Mouse (Mus musculus): ENCODE measurements around the gene Abcc9. TPM values are rescaled to one million over a fixed set of nuclear protein-coding genes. Genes with fewer than 3 reads are reported as not detected.

Abcc9 gene
- polyA plus RNA-seq, 1 experiment from 2014 or later = 4.4 TPM

DNA sequence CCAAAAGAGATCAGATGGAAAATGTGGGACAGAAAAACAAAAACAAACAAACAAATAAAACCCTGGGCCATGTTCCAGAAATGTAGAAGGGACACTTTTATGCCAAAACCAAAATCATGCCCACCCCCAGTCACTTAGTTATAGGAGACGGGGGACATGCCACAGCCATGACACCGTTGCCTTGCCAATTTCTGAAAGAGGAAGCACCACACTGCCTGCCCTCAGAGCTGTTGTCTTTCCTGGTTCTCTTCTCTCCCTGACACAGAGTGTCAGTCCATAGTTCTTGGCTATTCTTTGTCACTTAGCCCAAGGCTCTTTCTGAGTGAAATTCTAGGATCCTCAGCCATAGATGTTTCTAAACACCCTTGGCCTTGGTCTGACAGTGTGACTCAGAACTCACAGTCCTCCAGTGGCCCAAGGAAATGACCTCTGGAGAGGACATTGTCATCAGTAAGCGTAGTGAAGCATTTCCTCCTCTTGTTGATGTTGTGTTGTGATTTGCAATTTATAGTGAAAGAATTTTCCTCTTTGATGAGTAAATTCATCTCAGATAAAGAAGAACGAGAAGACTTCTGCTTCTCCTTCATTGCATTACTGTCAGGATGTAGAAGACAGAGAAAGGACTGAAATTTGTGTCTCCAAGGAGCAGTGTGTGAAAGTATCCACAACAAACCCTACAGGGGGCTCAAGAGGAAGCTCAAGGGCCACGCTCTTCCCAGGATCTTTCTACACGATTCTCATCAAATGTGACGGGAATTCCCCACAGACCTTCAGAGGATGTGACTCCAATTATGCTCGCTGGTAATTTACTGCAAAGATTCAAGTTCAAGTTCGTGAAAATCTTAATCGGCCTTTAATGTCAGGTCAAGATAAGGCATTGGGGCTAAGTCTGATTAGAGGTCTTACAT is 143.1 kb downstream of the Abcc9 start:
- DNase-seq (no peak), ATAC-seq (ENCODE audit: low FRiP score, low TSS enrichment) (no peak)
- no peaks in the 10 kb centered on the region for H3K27me3 ChIP-seq (ENCODE audit: control insufficient read depth, insufficient read depth, low read length)
- no peak overlapping the region for H3K4me2 ChIP-seq (ENCODE audit: low read length)
- 84% methylated on average over 10 of the region's 10 CpGs for WGBS
- no peak overlapping the region for H3K4me3 ChIP-seq (replicated peaks; ENCODE audit: low read depth, low read length)
- no peaks in the 10 kb centered on the region for H3K9me3 ChIP-seq (ENCODE audit: control insufficient read depth, low read length)
- H3K9ac ChIP-seq (replicated peaks; ENCODE audit: low read length) = no peak overlapping the region
- no peak overlapping the region for H3K27ac ChIP-seq (replicated peaks; ENCODE audit: low read depth, low read length)
- H3K36me3 ChIP-seq (ENCODE audit: control insufficient read depth, insufficient read depth, low read length) = no peaks in the 10 kb centered on the region
- H3K4me1 ChIP-seq (ENCODE audit: control insufficient read depth, insufficient read depth, low read length) = no peaks in the 10 kb centered on the region

DNA sequence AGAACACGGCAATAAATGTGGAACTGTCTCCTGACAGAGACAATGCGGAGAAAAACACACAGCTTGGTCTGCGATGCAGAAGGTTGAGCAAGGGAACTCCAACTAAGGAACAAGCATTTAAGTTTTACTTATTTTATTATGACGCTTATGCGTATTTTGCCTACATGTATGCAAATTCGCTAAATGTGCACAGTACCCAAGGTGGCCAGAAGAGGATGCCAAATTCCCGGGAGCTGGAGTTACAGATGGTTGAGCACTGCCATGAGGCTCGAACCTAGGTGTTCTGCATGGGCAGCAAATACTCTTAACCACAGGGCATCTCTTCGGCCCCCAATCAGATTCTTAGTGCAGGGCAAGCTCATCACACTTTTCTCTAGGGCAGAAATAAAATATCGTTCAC is 144.0 kb downstream of the Abcc9 start:
- H3K27me3 ChIP-seq (ENCODE audit: control insufficient read depth, insufficient read depth, low read length) = no peaks in the 10 kb centered on the region
- no peaks in the 10 kb centered on the region for H3K9me3 ChIP-seq (ENCODE audit: control insufficient read depth, low read length)
- 83% methylated on average over 10 of the region's 10 CpGs for WGBS
- H3K4me3 ChIP-seq (replicated peaks; ENCODE audit: low read depth, low read length) = no peak overlapping the region
- H3K27ac ChIP-seq (replicated peaks; ENCODE audit: low read depth, low read length) = no peak overlapping the region
- H3K4me1 ChIP-seq (ENCODE audit: control insufficient read depth, insufficient read depth, low read length) = no peaks in the 10 kb centered on the region
- 0 out of 2 replicates have a peak, but pooled peaks have one; percentile 20 for ATAC-seq (ENCODE audit: low FRiP score, low TSS enrichment)
- no peaks in the 10 kb centered on the region for H3K36me3 ChIP-seq (ENCODE audit: control insufficient read depth, insufficient read depth, low read length)
- H3K4me2 ChIP-seq (ENCODE audit: low read length) = no peak overlapping the region
- H3K9ac ChIP-seq (replicated peaks; ENCODE audit: low read length) = no peak overlapping the region
- DNase-seq = no peak

DNA sequence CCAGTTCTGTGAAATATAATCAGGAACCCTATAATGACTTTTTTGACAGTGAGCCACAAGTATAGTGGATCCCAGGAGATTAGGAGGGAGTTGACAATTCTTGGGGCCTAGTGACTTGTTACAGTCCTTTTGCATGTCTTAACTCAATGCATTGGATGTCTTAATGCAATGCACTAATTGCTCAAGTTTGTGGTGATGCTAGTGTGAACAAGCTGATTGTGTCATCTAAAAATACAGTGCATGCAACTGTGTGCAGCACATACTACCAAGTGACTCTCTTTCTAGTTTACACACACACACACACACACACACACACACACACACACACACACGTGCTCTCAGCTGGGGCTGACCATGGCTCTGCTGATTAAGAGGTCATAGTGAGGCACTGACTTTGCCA is 146.1 kb downstream of the Abcc9 start:
- Histone ChIP-seq H3K9me3 (ENCODE audit: control insufficient read depth, low read length) (no peaks in the 10 kb centered on the region), H3K27me3 (ENCODE audit: control insufficient read depth, insufficient read depth, low read length) (no peaks in the 10 kb centered on the region), H3K4me1 (ENCODE audit: control insufficient read depth, insufficient read depth, low read length) (no peaks in the 10 kb centered on the region), H3K4me2 (ENCODE audit: low read length) (no peak overlapping the region), H3K9ac (replicated peaks; ENCODE audit: low read length) (no peak overlapping the region), H3K4me3 (replicated peaks; ENCODE audit: low read depth, low read length) (no peak overlapping the region), H3K27ac (replicated peaks; ENCODE audit: low read depth, low read length) (no peak overlapping the region), H3K36me3 (ENCODE audit: control insufficient read depth, insufficient read depth, low read length) (no peaks in the 10 kb centered on the region)
- DNase-seq (no peak), ATAC-seq (ENCODE audit: low FRiP score, low TSS enrichment) (no peak)
- 70% methylated on average over 1 of the region's 1 CpGs for WGBS

DNA sequence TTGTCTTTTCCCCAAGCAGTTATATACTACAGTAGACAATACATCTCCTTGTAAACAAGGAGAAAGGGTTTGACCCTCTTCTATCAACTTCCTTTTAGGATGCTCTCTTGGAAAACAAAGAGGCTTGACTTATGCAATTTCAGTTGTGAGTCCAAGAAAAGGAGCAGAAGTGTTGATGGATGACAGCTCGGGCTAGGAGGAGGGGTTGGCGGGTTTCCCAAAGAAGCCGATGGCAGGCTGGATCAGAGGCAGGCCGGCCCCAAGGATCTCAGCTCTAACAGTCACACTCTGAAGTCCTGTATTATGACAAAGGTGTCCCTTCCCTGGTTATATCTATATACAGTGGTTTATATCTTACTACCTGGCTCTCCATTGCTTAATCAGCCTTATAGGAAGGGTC is 150.6 kb downstream of the Abcc9 start:
- Histone ChIP-seq H3K4me2 (ENCODE audit: low read length) (no peak overlapping the region), H3K9ac (replicated peaks; ENCODE audit: low read length) (no peak overlapping the region), H3K27me3 (ENCODE audit: control insufficient read depth, insufficient read depth, low read length) (no peaks in the 10 kb centered on the region), H3K27ac (replicated peaks; ENCODE audit: low read depth, low read length) (no peak overlapping the region), H3K4me3 (replicated peaks; ENCODE audit: low read depth, low read length) (no peak overlapping the region), H3K9me3 (ENCODE audit: control insufficient read depth, low read length) (no peaks in the 10 kb centered on the region), H3K4me1 (ENCODE audit: control insufficient read depth, insufficient read depth, low read length) (no peaks in the 10 kb centered on the region), H3K36me3 (ENCODE audit: control insufficient read depth, insufficient read depth, low read length) (no peaks in the 10 kb centered on the region)
- ATAC-seq (ENCODE audit: low FRiP score, low TSS enrichment) (no peak), DNase-seq (no peak)
- WGBS = 88% methylated on average over 4 of the region's 4 CpGs

DNA sequence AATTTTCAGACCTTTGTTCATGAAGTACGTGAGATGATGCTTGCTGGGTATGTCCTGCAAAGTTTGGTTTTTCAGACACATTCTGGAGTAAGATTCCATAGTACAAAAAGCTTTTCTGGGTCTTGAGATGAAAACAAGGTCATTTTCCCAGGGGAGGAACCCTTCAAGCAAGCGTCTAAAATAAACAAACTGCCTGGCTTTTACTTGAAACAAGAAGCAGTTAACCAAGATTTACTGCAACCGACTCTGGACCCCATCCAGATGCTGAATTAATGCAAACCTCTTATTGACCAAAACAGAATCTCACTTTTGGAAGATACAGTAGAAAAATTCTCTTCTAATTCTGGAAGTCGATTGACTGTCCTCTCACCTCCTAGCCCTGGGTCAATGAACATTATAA is 151.2 kb downstream of the Abcc9 start:
- no peaks in the 10 kb centered on the region for H3K27me3 ChIP-seq (ENCODE audit: control insufficient read depth, insufficient read depth, low read length)
- H3K4me3 ChIP-seq (replicated peaks; ENCODE audit: low read depth, low read length) = no peak overlapping the region
- 84% methylated on average over 4 of the region's 4 CpGs for WGBS
- no peaks in the 10 kb centered on the region for H3K9me3 ChIP-seq (ENCODE audit: control insufficient read depth, low read length)
- H3K4me2 ChIP-seq (ENCODE audit: low read length) = no peak overlapping the region
- no peaks in the 10 kb centered on the region for H3K36me3 ChIP-seq (ENCODE audit: control insufficient read depth, insufficient read depth, low read length)
- ATAC-seq (ENCODE audit: low FRiP score, low TSS enrichment) (no peak), DNase-seq (no peak)
- H3K9ac ChIP-seq (replicated peaks; ENCODE audit: low read length) = no peak overlapping the region
- no peaks in the 10 kb centered on the region for H3K4me1 ChIP-seq (ENCODE audit: control insufficient read depth, insufficient read depth, low read length)
- no peak overlapping the region for H3K27ac ChIP-seq (replicated peaks; ENCODE audit: low read depth, low read length)

DNA sequence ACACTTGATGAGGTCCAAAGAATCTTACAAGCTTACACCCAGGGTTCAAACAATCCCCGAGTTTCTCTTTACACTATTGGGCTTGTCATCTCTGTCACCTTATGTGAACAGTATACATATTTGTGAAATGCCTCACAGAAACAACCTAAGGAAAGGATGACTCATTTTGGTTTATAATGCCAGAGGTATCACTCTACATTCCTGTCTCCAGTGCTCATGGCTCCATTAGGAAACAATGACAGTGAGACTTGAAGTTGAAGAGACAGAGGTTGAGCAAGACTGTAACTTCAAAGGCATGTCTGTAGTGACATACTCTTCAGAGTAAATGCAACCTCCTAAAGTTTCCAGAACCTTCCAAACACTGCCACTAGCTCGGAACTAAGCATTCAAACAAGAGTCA is 153.7 kb downstream of the Abcc9 start:
- WGBS = 88% methylated on average over 2 of the region's 2 CpGs
- H3K27me3 ChIP-seq (ENCODE audit: control insufficient read depth, insufficient read depth, low read length) = no peaks in the 10 kb centered on the region
- no peaks in the 10 kb centered on the region for H3K9me3 ChIP-seq (ENCODE audit: control insufficient read depth, low read length)
- no peaks in the 10 kb centered on the region for H3K36me3 ChIP-seq (ENCODE audit: control insufficient read depth, insufficient read depth, low read length)
- H3K4me3 ChIP-seq (replicated peaks; ENCODE audit: low read depth, low read length) = no peak overlapping the region
- DNase-seq (no peak), ATAC-seq (ENCODE audit: low FRiP score, low TSS enrichment) (no peak)
- H3K9ac ChIP-seq (replicated peaks; ENCODE audit: low read length) = no peak overlapping the region
- H3K4me1 ChIP-seq (ENCODE audit: control insufficient read depth, insufficient read depth, low read length) = no peaks in the 10 kb centered on the region
- H3K27ac ChIP-seq (replicated peaks; ENCODE audit: low read depth, low read length) = no peak overlapping the region
- H3K4me2 ChIP-seq (ENCODE audit: low read length) = no peak overlapping the region

DNA sequence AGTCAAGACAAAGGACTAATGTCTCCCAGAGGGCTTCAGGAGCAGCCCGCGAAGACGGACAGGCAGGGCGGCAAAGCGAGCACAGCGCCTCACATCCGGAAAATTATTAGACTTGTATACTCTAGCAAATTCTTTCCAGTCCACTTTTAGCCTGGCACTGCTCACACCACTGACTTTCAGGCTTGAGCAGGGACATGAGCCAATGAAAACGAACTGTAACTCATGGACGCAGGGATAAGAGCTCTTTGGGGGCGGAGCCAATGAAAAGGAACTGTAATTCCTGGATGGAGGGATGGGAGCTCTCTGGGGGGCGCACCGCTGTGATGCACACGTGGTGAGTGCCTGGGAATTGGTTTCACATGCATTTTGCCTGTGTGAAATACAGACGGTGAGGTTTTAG is 157.0 kb downstream of the Abcc9 start:
- Histone ChIP-seq H3K4me1 (ENCODE audit: control insufficient read depth, insufficient read depth, low read length) (no peaks in the 10 kb centered on the region), H3K4me3 (replicated peaks; ENCODE audit: low read depth, low read length) (no peak overlapping the region), H3K9ac (replicated peaks; ENCODE audit: low read length) (no peak overlapping the region), H3K27me3 (ENCODE audit: control insufficient read depth, insufficient read depth, low read length) (no peaks in the 10 kb centered on the region), H3K9me3 (ENCODE audit: control insufficient read depth, low read length) (no peaks in the 10 kb centered on the region), H3K27ac (replicated peaks; ENCODE audit: low read depth, low read length) (no peak overlapping the region), H3K4me2 (ENCODE audit: low read length) (peak overlapping the region; percentile 28; the same call in 1 of the 2 replicates), H3K36me3 (ENCODE audit: control insufficient read depth, insufficient read depth, low read length) (no peaks in the 10 kb centered on the region)
- 54% methylated on average over 14 of the region's 14 CpGs for WGBS
- DNase-seq (no peak), ATAC-seq (ENCODE audit: low FRiP score, low TSS enrichment) (no peak)

DNA sequence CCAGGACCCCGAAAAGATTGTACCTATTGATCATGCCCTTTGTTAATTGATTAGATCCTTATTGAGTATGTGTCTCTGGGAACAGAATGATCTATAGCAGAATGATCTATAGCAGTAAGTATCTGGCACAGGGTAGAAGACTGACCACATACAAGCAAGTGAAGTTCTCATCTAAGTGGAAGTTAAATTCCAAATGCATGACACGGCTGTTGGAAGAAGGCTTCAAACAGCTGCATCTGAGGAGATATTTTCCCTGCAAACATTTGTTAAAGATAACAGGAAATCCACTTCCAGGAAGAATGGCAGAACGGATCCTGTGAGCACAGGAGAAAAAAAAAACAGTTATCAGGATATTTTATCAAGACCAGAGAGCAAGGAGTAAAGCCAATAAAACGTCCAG is 158.5 kb downstream of the Abcc9 start:
- H3K9me3 ChIP-seq (ENCODE audit: control insufficient read depth, low read length) = no peaks in the 10 kb centered on the region
- no peak overlapping the region for H3K4me3 ChIP-seq (replicated peaks; ENCODE audit: low read depth, low read length)
- ATAC-seq (ENCODE audit: low FRiP score, low TSS enrichment) (no peak), DNase-seq (no peak)
- no peak overlapping the region for H3K4me2 ChIP-seq (ENCODE audit: low read length)
- no peak overlapping the region for H3K9ac ChIP-seq (replicated peaks; ENCODE audit: low read length)
- H3K27ac ChIP-seq (replicated peaks; ENCODE audit: low read depth, low read length) = no peak overlapping the region
- no peaks in the 10 kb centered on the region for H3K36me3 ChIP-seq (ENCODE audit: control insufficient read depth, insufficient read depth, low read length)
- no peaks in the 10 kb centered on the region for H3K4me1 ChIP-seq (ENCODE audit: control insufficient read depth, insufficient read depth, low read length)
- WGBS = 85% methylated on average over 4 of the region's 4 CpGs
- H3K27me3 ChIP-seq (ENCODE audit: control insufficient read depth, insufficient read depth, low read length) = no peaks in the 10 kb centered on the region

DNA sequence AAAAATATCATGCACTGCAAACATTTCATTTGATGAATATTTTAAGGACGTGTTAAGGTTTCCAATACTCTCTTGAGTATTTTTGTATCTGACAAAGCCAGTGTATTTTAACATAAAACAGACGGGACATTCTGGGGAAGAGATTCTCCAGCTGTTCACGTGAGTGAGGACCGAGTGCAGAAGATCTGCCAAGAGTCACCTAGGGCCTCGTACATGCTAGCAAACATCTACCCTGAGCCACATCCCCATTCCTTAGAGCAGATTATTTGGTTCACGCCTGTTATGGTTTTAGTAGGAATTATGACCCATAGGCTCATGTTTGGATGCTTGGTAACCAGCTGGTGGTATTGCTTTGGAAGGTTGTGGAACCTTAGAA is 159.3 kb downstream of the Abcc9 start:
- Histone ChIP-seq H3K27me3 (ENCODE audit: control insufficient read depth, insufficient read depth, low read length) (no peaks in the 10 kb centered on the region), H3K9me3 (ENCODE audit: control insufficient read depth, low read length) (no peaks in the 10 kb centered on the region), H3K9ac (replicated peaks; ENCODE audit: low read length) (no peak overlapping the region), H3K36me3 (ENCODE audit: control insufficient read depth, insufficient read depth, low read length) (no peaks in the 10 kb centered on the region), H3K4me2 (ENCODE audit: low read length) (no peak overlapping the region), H3K27ac (replicated peaks; ENCODE audit: low read depth, low read length) (no peak overlapping the region), H3K4me3 (replicated peaks; ENCODE audit: low read depth, low read length) (no peak overlapping the region), H3K4me1 (ENCODE audit: control insufficient read depth, insufficient read depth, low read length) (no peaks in the 10 kb centered on the region)
- 85% methylated on average over 6 of the region's 6 CpGs for WGBS
- ATAC-seq (ENCODE audit: low FRiP score, low TSS enrichment) (no peak), DNase-seq (no peak)

All from midbrain, embryonic 14.5 days (tissue).